Mouse (Mus musculus) large intestine, adult 2 months (tissue): Measurements from ENCODE around the gene Rgl1. TPM values are rescaled to one million over a fixed set of nuclear protein-coding genes. Genes with fewer than 3 reads are reported as not detected.

Experiments
- DNase-seq: peaks from one replicate; pipeline ENCODE4 v3.0.0-alpha.2; 2012; ENCODE audit warnings: low read depth, low spot score
- whole genome bisulfite sequencing: fragments of 180-500 bp; shearing (Covaris S2); methylation state at CpG from one replicate; pipeline ENCODE4 v1.1.7; 2018; 5-methylcytosine and 5-hydroxymethylcytosine counted together
- polyA plus RNA-seq: library from polyadenylated mRNA; depleted of rRNA; stranded (reverse); fragments of >200 nt; gene quantifications from 2 replicates; pipeline ENCODE4 v1.2.3, GENCODE M21; 2012

Rgl1 gene
- polyA plus RNA-seq, 1 experiment = 4.2 TPM

GRCm38 (mm10) chr1:152528778-152529177 lies 237.4 kb downstream of the Rgl1 start:
- WGBS = 50% methylated on average over 3 of the region's 3 CpGs
- no peak for DNase-seq

- no peak for DNase-seq
- WGBS = 79% methylated on average over 6 of the region's 6 CpGs
These were observed 237.9 kb downstream of the Rgl1 start for GRCm38 (mm10) chr1:152528214-152528613.

- 82% methylated on average over 9 of the region's 9 CpGs for WGBS
- DNase-seq = no peak
These were observed 240.0 kb downstream of the Rgl1 start for GRCm38 (mm10) chr1:152526154-152526553.

GRCm38 (mm10) chr1:152524987-152525648 lies 241.0 kb downstream of the Rgl1 start:
- WGBS = 13% methylated on average over 6 of the region's 6 CpGs
- peak; percentile 45 for DNase-seq

GRCm38 (mm10) chr1:152524098-152524892 lies 241.9 kb downstream of the Rgl1 start:
- DNase-seq = no peak
- 64% methylated on average over 22 of the region's 22 CpGs for WGBS

- 69% methylated on average over 11 of the region's 11 CpGs for WGBS
These were observed 242.9 kb downstream of the Rgl1 start for GRCm38 (mm10) chr1:152523292-152523691.

GRCm38 (mm10) chr1:152522226-152522625 lies 243.9 kb downstream of the Rgl1 start:
- 88% methylated on average over 3 of the region's 3 CpGs for WGBS
- no peak for DNase-seq

More at GRCm38 (mm10) chr1:152523292-152523691, 242.9 kb downstream of the Rgl1 start:
- DNase-seq = no peak

- WGBS = 79% methylated on average over 16 of the region's 16 CpGs
- no peak for DNase-seq
These were observed 245.2 kb downstream of the Rgl1 start for GRCm38 (mm10) chr1:152520798-152521575.

- no peak for DNase-seq
- 54% methylated on average over 8 of the region's 8 CpGs for WGBS
These were observed 247.2 kb downstream of the Rgl1 start for GRCm38 (mm10) chr1:152518971-152519370.

- WGBS = 58% methylated on average over 4 of the region's 4 CpGs
- DNase-seq = no peak
These were observed 249.0 kb downstream of the Rgl1 start for GRCm38 (mm10) chr1:152517057-152517570.

- WGBS = 50% methylated on average over 4 of the region's 4 CpGs
- DNase-seq = no peak
These were observed 251.9 kb downstream of the Rgl1 start for GRCm38 (mm10) chr1:152514256-152514655.

- no peak for DNase-seq
- WGBS = 81% methylated on average over 4 of the region's 4 CpGs
These were observed 254.9 kb downstream of the Rgl1 start for GRCm38 (mm10) chr1:152511237-152511636.

GRCm38 (mm10) chr1:152508481-152509220 lies 257.5 kb downstream of the Rgl1 start:
- WGBS = 91% methylated on average over 11 of the region's 11 CpGs
- DNase-seq = no peak

- WGBS = 89% methylated on average over 7 of the region's 7 CpGs
- no peak for DNase-seq
These were observed 259.4 kb downstream of the Rgl1 start for GRCm38 (mm10) chr1:152506726-152507125.

- WGBS = 84% methylated on average over 5 of the region's 5 CpGs
- no peak for DNase-seq
These were observed 260.0 kb downstream of the Rgl1 start for GRCm38 (mm10) chr1:152506175-152506574.

GRCm38 (mm10) chr1:152499802-152500201 lies 266.3 kb downstream of the Rgl1 start:
- DNase-seq = no peak
- WGBS = 66% methylated on average over 12 of the region's 12 CpGs

GRCm38 (mm10) chr1:152497581-152497980 lies 268.6 kb downstream of the Rgl1 start:
- DNase-seq = no peak
- 9% methylated on average over 11 of the region's 11 CpGs for WGBS

GRCm38 (mm10) chr1:152496831-152497230 lies 269.3 kb downstream of the Rgl1 start:
- DNase-seq = no peak
- WGBS = 58% methylated on average over 2 of the region's 2 CpGs

- WGBS = 96% methylated on average over 1 of the region's 1 CpGs
- no peak for DNase-seq
These were observed 273.9 kb downstream of the Rgl1 start for GRCm38 (mm10) chr1:152492258-152492657.
